In the genomic region with DNA sequence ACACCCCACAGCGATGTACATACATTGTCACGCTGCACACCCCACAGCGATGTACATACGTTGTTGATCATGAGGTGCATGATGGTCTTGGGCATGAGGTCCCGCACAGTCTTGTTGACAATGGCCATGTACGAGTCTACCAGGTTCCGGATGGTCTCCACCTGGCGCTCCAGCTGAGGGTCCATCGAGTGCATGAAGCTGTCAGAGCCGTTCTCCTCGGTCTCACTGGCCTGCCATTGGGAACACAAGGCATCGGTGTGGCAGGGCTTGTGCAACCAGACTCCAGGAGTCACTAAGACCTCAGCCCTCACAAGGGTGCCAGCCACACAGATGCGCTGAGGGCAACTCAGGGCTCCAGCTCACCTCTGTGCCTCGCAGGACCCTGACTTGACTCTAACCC, we compare ENCODE assay signal across 12 mouse cellular contexts. TPM values are rescaled to one million over a fixed set of nuclear protein-coding genes. Genes with fewer than 3 reads are reported as not detected.
DNase-seq lines count a peak whose midpoint lies in the region; ATAC-seq and TF ChIP-seq lines count a peak whose summit lies in the region.
"Had no signal": no experiment of that assay in that cellular context is flagged by ENCODE, and none has a peak within 500 bp of the region (broad histone marks: within the 10 kb centered on the region; RNA-seq: fewer than 3 reads in every experiment).

No protein-coding gene starts in this region.

- no peak overlapping the region for H3K4me3 ChIP-seq in hindbrain, embryonic 10.5 days
- no peak overlapping the region for H3K4me3 ChIP-seq in hindbrain, embryonic 13.5 days
- no peak overlapping the region for H3K4me3 ChIP-seq in liver, postnatal 0 days (ENCODE audit: low read depth, low read length)

- H3K27me3 ChIP-seq in hindbrain, embryonic 10.5 days (ENCODE audit: insufficient read depth, poor library complexity, severe bottlenecking), result peaks cover 88% of the 10 kb centered on the region
- H3K27me3 ChIP-seq in hindbrain, embryonic 13.5 days, result peaks cover 79% of the 10 kb centered on the region
- H3K27me3 ChIP-seq in liver, postnatal 0 days (ENCODE audit: insufficient read depth, low read length), result peaks cover 24% of the 10 kb centered on the region

- no peaks in the 10 kb centered on the region for H3K9me3 ChIP-seq in hindbrain, embryonic 10.5 days
- H3K9me3 ChIP-seq in hindbrain, embryonic 13.5 days, result no peaks in the 10 kb centered on the region
- H3K9me3 ChIP-seq in liver, postnatal 0 days (ENCODE audit: low read length), result no peaks in the 10 kb centered on the region

- no peak for ATAC-seq in cerebellum, adult (ENCODE audit: insufficient number of reproducible peaks, low FRiP score, low TSS enrichment)
- no peak for ATAC-seq in hindbrain, embryonic 13.5 days (ENCODE audit: low FRiP score)
- no peak for ATAC-seq in liver, postnatal 0 days
- ATAC-seq: inflammation-experienced regulatory T-cells, adult 6 months had no signal

- peaks cover 75% of the 10 kb centered on the region for H3K4me1 ChIP-seq in hindbrain, embryonic 10.5 days (replicated peaks)
- peaks cover 58% of the 10 kb centered on the region for H3K4me1 ChIP-seq in hindbrain, embryonic 13.5 days (replicated peaks)
- peaks cover 15% of the 10 kb centered on the region for H3K4me1 ChIP-seq in liver, postnatal 0 days (ENCODE audit: insufficient read depth)

- H3K27ac ChIP-seq in hindbrain, embryonic 10.5 days, result peak overlapping the region; percentile 88
- no peak overlapping the region for H3K27ac ChIP-seq in hindbrain, embryonic 13.5 days
- no peak overlapping the region for H3K27ac ChIP-seq in liver, postnatal 0 days (ENCODE audit: low read depth)
- H3K27ac ChIP-seq: liver, embryonic 14.5 days had no signal

- DNase-seq in cerebellum, postnatal 25 days, result peak; percentile 20 to 23
- DNase-seq in hindbrain, embryonic 10.5 days (ENCODE audit: low spot score), result no peak
- DNase-seq in right cerebral cortex, postnatal 14 days, result peak; percentile 9
- DNase-seq in right cerebral cortex, adult 18-20 months, result no peak
- DNase-seq in liver, postnatal 0 days, result no peak
- no peak for DNase-seq in adrenal gland, adult 2 months
- DNase-seq: cerebellum, adult 9-10 months; right cerebral cortex, postnatal 4 days had no signal

- no peak overlapping the region for H3K9ac ChIP-seq in hindbrain, embryonic 13.5 days
- no peak overlapping the region for H3K9ac ChIP-seq in liver, postnatal 0 days (replicated peaks)
- H3K9ac ChIP-seq: liver, embryonic 14.5 days had no signal

- WGBS in hindbrain, embryonic 10.5 days, result 90% methylated on average over 14 of the region's 14 CpGs
- 95% methylated on average over 14 of the region's 14 CpGs for WGBS in hindbrain, embryonic 13.5 days
- WGBS in liver, postnatal 0 days (ENCODE audit: insufficient replicate concordance), result 89% methylated on average over 14 of the region's 14 CpGs

- no peak for TF ChIP-seq EP300 in liver, postnatal 0 days (IDR thresholded peaks at IDR 0.05; ENCODE audit: low read depth)

- peaks cover 5% of the 10 kb centered on the region for H3K36me3 ChIP-seq in hindbrain, embryonic 10.5 days
- peaks cover 54% of the 10 kb centered on the region for H3K36me3 ChIP-seq in hindbrain, embryonic 13.5 days
- H3K36me3 ChIP-seq in liver, postnatal 0 days (replicated peaks; ENCODE audit: insufficient read depth, low read length), result no peaks in the 10 kb centered on the region

- no peak overlapping the region for H3K4me2 ChIP-seq in hindbrain, embryonic 13.5 days
- no peak overlapping the region for H3K4me2 ChIP-seq in liver, postnatal 0 days (ENCODE audit: low read depth, low read length)

- TF ChIP-seq CTCF in liver, postnatal 0 days (IDR thresholded peaks at IDR 0.05; ENCODE audit: low read depth), result no peak

RNA-seq across cellular contexts. Expression of gene Swi5, which starts 27.0 kb away (rescaled TPM):
- 488 and 544 TPM in 2 replicates for polyA plus RNA-seq in hindbrain, embryonic 10.5 days (2016; fragmentation: Nextera tagmentation; extraction: Ambion mirVana)
- polyA plus RNA-seq in hindbrain, embryonic 13.5 days (2015; fragmentation: Nextera tagmentation; extraction: Ambion mirVana), result 437 and 458 TPM in 2 replicates
- polyA plus RNA-seq in liver, postnatal 0 days (2015; fragmentation: Nextera tagmentation; extraction: Ambion mirVana), result 188 and 209 TPM in 2 replicates
- total RNA-seq in adrenal gland, adult 2 months (2021), result 100 to 1,000 TPM; 324 to 358 TPM
- polyA plus RNA-seq in adrenal gland, adult 2 months (2012; rRNA removed), result 317 and 318 TPM in 2 replicates

RNA-seq across cellular contexts. Expression of gene Golga2, which starts 27.6 kb away (rescaled TPM):
- polyA plus RNA-seq in hindbrain, embryonic 10.5 days (2016; fragmentation: Nextera tagmentation; extraction: Ambion mirVana), result 20.2 and 22.6 TPM in 2 replicates
- 25.6 and 26.5 TPM in 2 replicates for polyA plus RNA-seq in hindbrain, embryonic 13.5 days (2015; fragmentation: Nextera tagmentation; extraction: Ambion mirVana)
- polyA plus RNA-seq in liver, postnatal 0 days (2015; fragmentation: Nextera tagmentation; extraction: Ambion mirVana), result 5.8 and 7.0 TPM in 2 replicates
- 10 to 100 TPM; 81.1 to 82.9 TPM for total RNA-seq in adrenal gland, adult 2 months (2021)
- polyA plus RNA-seq in adrenal gland, adult 2 months (2012; rRNA removed), result 25.8 and 31.5 TPM in 2 replicates

RNA-seq across cellular contexts. Expression of gene Ciz1, which starts 37.3 kb away (rescaled TPM):
- 56.3 and 69.4 TPM in 2 replicates for polyA plus RNA-seq in hindbrain, embryonic 10.5 days (2016; fragmentation: Nextera tagmentation; extraction: Ambion mirVana)
- polyA plus RNA-seq in hindbrain, embryonic 13.5 days (2015; fragmentation: Nextera tagmentation; extraction: Ambion mirVana), result 52.4 and 53.7 TPM in 2 replicates
- 9.0 and 9.9 TPM in 2 replicates for polyA plus RNA-seq in liver, postnatal 0 days (2015; fragmentation: Nextera tagmentation; extraction: Ambion mirVana)
- 10 to 100 TPM; 54.0 to 94.0 TPM for total RNA-seq in adrenal gland, adult 2 months (2021)
- polyA plus RNA-seq in adrenal gland, adult 2 months (2012; rRNA removed), result 290 and 303 TPM in 2 replicates

RNA-seq across cellular contexts. Expression of gene Dnm1, which starts 38.3 kb away (rescaled TPM):
- polyA plus RNA-seq in hindbrain, embryonic 10.5 days (2016; fragmentation: Nextera tagmentation; extraction: Ambion mirVana), result 12.3 and 17.0 TPM in 2 replicates
- 42.7 and 44.3 TPM in 2 replicates for polyA plus RNA-seq in hindbrain, embryonic 13.5 days (2015; fragmentation: Nextera tagmentation; extraction: Ambion mirVana)
- polyA plus RNA-seq in liver, postnatal 0 days (2015; fragmentation: Nextera tagmentation; extraction: Ambion mirVana), result 0.06 and 0.25 TPM in 2 replicates
- 10 to 100 TPM; 15.8 to 22.5 TPM for total RNA-seq in adrenal gland, adult 2 months (2021)
- polyA plus RNA-seq in adrenal gland, adult 2 months (2012; rRNA removed), result 114 and 144 TPM in 2 replicates
- polyA plus RNA-seq: inflammation-experienced regulatory T-cells, adult 6 months had no signal

RNA-seq across cellular contexts. Expression of gene Uck1, which starts 54.9 kb away (rescaled TPM):
- 77.2 and 83.0 TPM in 2 replicates for polyA plus RNA-seq in hindbrain, embryonic 10.5 days (2016; fragmentation: Nextera tagmentation; extraction: Ambion mirVana)
- polyA plus RNA-seq in hindbrain, embryonic 13.5 days (2015; fragmentation: Nextera tagmentation; extraction: Ambion mirVana), result 78.6 and 80.2 TPM in 2 replicates
- 26.9 and 33.3 TPM in 2 replicates for polyA plus RNA-seq in liver, postnatal 0 days (2015; fragmentation: Nextera tagmentation; extraction: Ambion mirVana)
- 100 to 1,000 TPM; 116 to 148 TPM for total RNA-seq in adrenal gland, adult 2 months (2021)
- polyA plus RNA-seq in adrenal gland, adult 2 months (2012; rRNA removed), result 202 and 249 TPM in 2 replicates

Comparison
In these comparisons a context has a peak if more than half of its experiments do, and no peak if none do; other contexts are left out.
1. DNase-seq: peak in cerebellum, postnatal 25 days (2 of 2) and right cerebral cortex, postnatal 14 days (single experiment); none in hindbrain, embryonic 10.5 days (single experiment), right cerebral cortex, adult 18-20 months (single experiment), liver, postnatal 0 days (single experiment) and adrenal gland, adult 2 months (single experiment).